Mouse (Mus musculus): ENCODE results near the gene Gm10322. TPM values are rescaled to one million over a fixed set of nuclear protein-coding genes. Genes with fewer than 3 reads are reported as not detected.

Gm10322 gene
- polyA plus RNA-seq, 1 experiment from 2014 or later, result not detected

GRCm38 (mm10) chr10:59636751-59637533 lies 21.1 kb downstream of the Gm10322 start:
- Histone ChIP-seq H3K27me3 (ENCODE audit: control insufficient read depth, insufficient read depth, low read length) (no peaks in the 10 kb centered on the region), H3K9me3 (replicated peaks; ENCODE audit: control insufficient read depth, low read length) (no peaks in the 10 kb centered on the region), H3K36me3 (ENCODE audit: control insufficient read depth, insufficient read depth, low read length) (no peaks in the 10 kb centered on the region), H3K4me3 (replicated peaks; ENCODE audit: low read length) (peak overlapping the region; percentile 35), H3K27ac (ENCODE audit: low read length) (peak overlapping the region; percentile 66; the same call in 1 of the 2 replicates), H3K9ac (ENCODE audit: low read length) (peak overlapping the region; percentile 36; the same call in 1 of the 2 replicates), H3K4me1 (ENCODE audit: control insufficient read depth, insufficient read depth, low read length) (no peaks in the 10 kb centered on the region; the same call in 1 of the 2 replicates), H3K4me2 (ENCODE audit: low read depth, low read length) (peak overlapping the region; percentile 39)
- WGBS, result 61% methylated on average over 16 of the region's 16 CpGs
- ATAC-seq (ENCODE audit: insufficient read depth, low FRiP score), result peak; percentile 40; the same call in 1 of the 2 replicates

GRCm38 (mm10) chr10:59637596-59638124 lies 21.8 kb downstream of the Gm10322 start:
- Histone ChIP-seq H3K27me3 (ENCODE audit: control insufficient read depth, insufficient read depth, low read length) (no peaks in the 10 kb centered on the region), H3K27ac (ENCODE audit: low read length) (peak overlapping the region; percentile 66; the same call in 1 of the 2 replicates), H3K4me3 (replicated peaks; ENCODE audit: low read length) (peak overlapping the region; percentile 35; the same call in 1 of the 2 replicates), H3K9me3 (replicated peaks; ENCODE audit: control insufficient read depth, low read length) (no peaks in the 10 kb centered on the region), H3K4me2 (ENCODE audit: low read depth, low read length) (peak overlapping the region; percentile 39; the same call in 1 of the 2 replicates), H3K36me3 (ENCODE audit: control insufficient read depth, insufficient read depth, low read length) (no peaks in the 10 kb centered on the region), H3K9ac (ENCODE audit: low read length) (no peak overlapping the region), H3K4me1 (ENCODE audit: control insufficient read depth, insufficient read depth, low read length) (no peaks in the 10 kb centered on the region; the same call in 1 of the 2 replicates)
- ATAC-seq (ENCODE audit: insufficient read depth, low FRiP score), result no peak
- 47% methylated on average over 7 of the region's 7 CpGs for WGBS

GRCm38 (mm10) chr10:59638576-59638975 lies 22.7 kb downstream of the Gm10322 start:
- H3K9me3 ChIP-seq (replicated peaks; ENCODE audit: control insufficient read depth, low read length), result no peaks in the 10 kb centered on the region
- H3K27ac ChIP-seq (ENCODE audit: low read length), result 0 out of 2 replicates have a peak overlapping the region, but pooled peaks have one; percentile 5
- H3K4me1 ChIP-seq (ENCODE audit: control insufficient read depth, insufficient read depth, low read length), result no peaks in the 10 kb centered on the region; the same call in 1 of the 2 replicates
- H3K9ac ChIP-seq (ENCODE audit: low read length), result no peak overlapping the region
- WGBS, result 67% methylated on average over 6 of the region's 6 CpGs
- H3K4me3 ChIP-seq (replicated peaks; ENCODE audit: low read length), result no peak overlapping the region
- no peak overlapping the region for H3K4me2 ChIP-seq (ENCODE audit: low read depth, low read length)
- H3K27me3 ChIP-seq (ENCODE audit: control insufficient read depth, insufficient read depth, low read length), result no peaks in the 10 kb centered on the region
- no peaks in the 10 kb centered on the region for H3K36me3 ChIP-seq (ENCODE audit: control insufficient read depth, insufficient read depth, low read length)
- no peak for ATAC-seq (ENCODE audit: insufficient read depth, low FRiP score)

- Histone ChIP-seq H3K9me3 (replicated peaks; ENCODE audit: control insufficient read depth, low read length) (no peaks in the 10 kb centered on the region), H3K4me3 (replicated peaks; ENCODE audit: low read length) (no peak overlapping the region), H3K36me3 (ENCODE audit: control insufficient read depth, insufficient read depth, low read length) (no peaks in the 10 kb centered on the region), H3K4me1 (ENCODE audit: control insufficient read depth, insufficient read depth, low read length) (no peaks in the 10 kb centered on the region; the same call in 1 of the 2 replicates), H3K4me2 (ENCODE audit: low read depth, low read length) (no peak overlapping the region), H3K27ac (ENCODE audit: low read length) (no peak overlapping the region; the same call in 1 of the 2 replicates), H3K27me3 (ENCODE audit: control insufficient read depth, insufficient read depth, low read length) (no peaks in the 10 kb centered on the region), H3K9ac (ENCODE audit: low read length) (no peak overlapping the region)
- peak; percentile 60; the same call in 1 of the 2 replicates for ATAC-seq (ENCODE audit: insufficient read depth, low FRiP score)
- WGBS, result 54% methylated on average over 8 of the region's 8 CpGs
Measured at GRCm38 (mm10) chr10:59642659-59643377, 27.0 kb downstream of the Gm10322 start.

GRCm38 (mm10) chr10:59643645-59644044 lies 27.8 kb downstream of the Gm10322 start:
- Histone ChIP-seq H3K4me3 (replicated peaks; ENCODE audit: low read length) (no peak overlapping the region), H3K9me3 (replicated peaks; ENCODE audit: control insufficient read depth, low read length) (no peaks in the 10 kb centered on the region), H3K27ac (ENCODE audit: low read length) (no peak overlapping the region), H3K9ac (ENCODE audit: low read length) (no peak overlapping the region), H3K4me1 (ENCODE audit: control insufficient read depth, insufficient read depth, low read length) (no peaks in the 10 kb centered on the region; the same call in 1 of the 2 replicates), H3K27me3 (ENCODE audit: control insufficient read depth, insufficient read depth, low read length) (no peaks in the 10 kb centered on the region), H3K36me3 (ENCODE audit: control insufficient read depth, insufficient read depth, low read length) (no peaks in the 10 kb centered on the region), H3K4me2 (ENCODE audit: low read depth, low read length) (no peak overlapping the region)
- no peak for ATAC-seq (ENCODE audit: insufficient read depth, low FRiP score)
- WGBS, result 68% methylated on average over 9 of the region's 9 CpGs

GRCm38 (mm10) chr10:59644710-59645109 lies 28.8 kb downstream of the Gm10322 start:
- H3K36me3 ChIP-seq (ENCODE audit: control insufficient read depth, insufficient read depth, low read length), result no peaks in the 10 kb centered on the region
- no peaks in the 10 kb centered on the region for H3K27me3 ChIP-seq (ENCODE audit: control insufficient read depth, insufficient read depth, low read length)
- no peak overlapping the region for H3K9ac ChIP-seq (ENCODE audit: low read length)
- H3K4me1 ChIP-seq (ENCODE audit: control insufficient read depth, insufficient read depth, low read length), result no peaks in the 10 kb centered on the region
- no peak for ATAC-seq (ENCODE audit: insufficient read depth, low FRiP score)
- H3K4me3 ChIP-seq (replicated peaks; ENCODE audit: low read length), result no peak overlapping the region
- WGBS, result 60% methylated on average over 2 of the region's 2 CpGs
- no peak overlapping the region for H3K27ac ChIP-seq (ENCODE audit: low read length)
- H3K9me3 ChIP-seq (replicated peaks; ENCODE audit: control insufficient read depth, low read length), result no peaks in the 10 kb centered on the region
- H3K4me2 ChIP-seq (ENCODE audit: low read depth, low read length), result no peak overlapping the region

GRCm38 (mm10) chr10:59645153-59645552 lies 29.3 kb downstream of the Gm10322 start:
- no peak overlapping the region for H3K4me3 ChIP-seq (replicated peaks; ENCODE audit: low read length)
- no peaks in the 10 kb centered on the region for H3K27me3 ChIP-seq (ENCODE audit: control insufficient read depth, insufficient read depth, low read length)
- H3K36me3 ChIP-seq (ENCODE audit: control insufficient read depth, insufficient read depth, low read length), result no peaks in the 10 kb centered on the region
- no peak for ATAC-seq (ENCODE audit: insufficient read depth, low FRiP score)
- peak overlapping the region; percentile 12; the same call in 1 of the 2 replicates for H3K4me2 ChIP-seq (ENCODE audit: low read depth, low read length)
- H3K27ac ChIP-seq (ENCODE audit: low read length), result no peak overlapping the region
- H3K4me1 ChIP-seq (ENCODE audit: control insufficient read depth, insufficient read depth, low read length), result no peaks in the 10 kb centered on the region
- H3K9me3 ChIP-seq (replicated peaks; ENCODE audit: control insufficient read depth, low read length), result 0 out of 2 replicates have a peak, but pooled peaks cover 2% of the 10 kb centered on the region
- no peak overlapping the region for H3K9ac ChIP-seq (ENCODE audit: low read length)
- WGBS, result 36% methylated on average over 4 of the region's 4 CpGs

- Histone ChIP-seq H3K4me2 (ENCODE audit: low read depth, low read length) (no peak overlapping the region), H3K27me3 (ENCODE audit: control insufficient read depth, insufficient read depth, low read length) (no peaks in the 10 kb centered on the region), H3K4me3 (replicated peaks; ENCODE audit: low read length) (no peak overlapping the region), H3K27ac (ENCODE audit: low read length) (no peak overlapping the region), H3K36me3 (ENCODE audit: control insufficient read depth, insufficient read depth, low read length) (no peaks in the 10 kb centered on the region), H3K4me1 (ENCODE audit: control insufficient read depth, insufficient read depth, low read length) (no peaks in the 10 kb centered on the region), H3K9me3 (replicated peaks; ENCODE audit: control insufficient read depth, low read length) (0 out of 2 replicates have a peak, but pooled peaks cover 4% of the 10 kb centered on the region), H3K9ac (ENCODE audit: low read length) (no peak overlapping the region)
- WGBS, result 71% methylated on average over 5 of the region's 5 CpGs
- no peak for ATAC-seq (ENCODE audit: insufficient read depth, low FRiP score)
Measured at GRCm38 (mm10) chr10:59646821-59647378, 31.0 kb downstream of the Gm10322 start.
